Mouse (Mus musculus) liver, adult 2 months (tissue): ENCODE measurements around the gene Eef2.

Experiments
- CTCF ChIP-seq: fragments of 200-500 bp; IDR thresholded peaks from 2 replicates; pipeline ENCODE4 v1.5.1; 2011; ENCODE audit warnings: low read depth, low read length, control low read depth
- POLR2A ChIP-seq: fragments of 200-500 bp; IDR thresholded peaks from 2 replicates; pipeline ENCODE4 v1.6.1; 2011; ENCODE audit warnings: low read length, control low read depth; ENCODE audit not compliant: insufficient read depth; ENCODE audit errors: extremely low read depth

DNA sequence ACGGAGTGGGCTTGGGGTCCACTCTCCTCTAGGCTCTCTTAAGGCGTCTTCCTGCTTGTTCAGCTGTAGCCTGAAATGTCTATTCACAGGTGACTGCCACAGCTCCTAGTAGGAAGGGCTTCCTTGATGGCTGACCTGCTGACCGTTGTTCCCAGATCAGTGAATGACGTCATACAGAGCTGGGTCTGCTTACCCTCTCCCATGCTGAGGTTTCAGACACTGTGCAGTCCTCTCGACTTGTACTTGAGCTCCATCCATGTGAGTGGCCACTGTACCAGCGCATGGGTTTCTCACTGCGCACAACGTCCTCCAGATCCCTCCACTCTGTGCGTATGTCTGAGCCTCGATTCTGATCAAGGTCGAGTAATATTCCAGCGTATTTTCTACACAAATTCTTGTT lies 23.8 kb upstream of the Eef2 start:
- TF ChIP-seq CTCF (no peak), POLR2A (no peak)
